Mouse (Mus musculus): Measurements from ENCODE around the gene Sfxn4. TPM values are rescaled to one million over a fixed set of nuclear protein-coding genes. Genes with fewer than 3 reads are reported as not detected.

Gene Sfxn4
- polyA plus RNA-seq, 1 experiment: 0.16 TPM

- peaks cover 5% of the 10 kb centered on the region for H3K36me3 ChIP-seq (ENCODE audit: control insufficient read depth, insufficient read depth, low read length)
- H3K4me3 ChIP-seq (ENCODE audit: low read depth, low read length): no peak overlapping the region
- no peaks in the 10 kb centered on the region for H3K27me3 ChIP-seq (ENCODE audit: control insufficient read depth, insufficient read depth, low read length)
- TF ChIP-seq CTCF (IDR thresholded peaks at IDR 0.05; ENCODE audit: extremely low read depth, insufficient read length, insufficient replicate concordance, low read depth, low read length): no peak
- no peak for TF ChIP-seq POLR2A (IDR thresholded peaks at IDR 0.05; ENCODE audit: low read depth, low read length)
- H3K27ac ChIP-seq (ENCODE audit: insufficient read depth, low read depth, low read length): no peak overlapping the region
- no peaks in the 10 kb centered on the region for H3K4me1 ChIP-seq (ENCODE audit: control insufficient read depth, insufficient read depth, insufficient read length, low read length)
These were observed 18.0 kb downstream of the Sfxn4 start for GRCm38 (mm10) chr19:60843324-60843723.

- Histone ChIP-seq H3K4me3 (ENCODE audit: low read depth, low read length) (no peak overlapping the region), H3K4me1 (ENCODE audit: control insufficient read depth, insufficient read depth, insufficient read length, low read length) (no peaks in the 10 kb centered on the region), H3K27me3 (ENCODE audit: control insufficient read depth, insufficient read depth, low read length) (no peaks in the 10 kb centered on the region), H3K36me3 (ENCODE audit: control insufficient read depth, insufficient read depth, low read length) (peaks cover 30% of the 10 kb centered on the region), H3K27ac (ENCODE audit: insufficient read depth, low read depth, low read length) (no peak overlapping the region)
- TF ChIP-seq CTCF (IDR thresholded peaks at IDR 0.05; ENCODE audit: extremely low read depth, insufficient read length, insufficient replicate concordance, low read depth, low read length) (peak; percentile 72; the same call in 1 of the 2 replicates), POLR2A (IDR thresholded peaks at IDR 0.05; ENCODE audit: low read depth, low read length) (no peak)
- 41% methylated on average over 1 of the region's 1 CpGs for WGBS
These were observed 23.5 kb downstream of the Sfxn4 start for GRCm38 (mm10) chr19:60837747-60838146.

- WGBS: 86% methylated on average over 6 of the region's 6 CpGs
- Histone ChIP-seq H3K36me3 (ENCODE audit: control insufficient read depth, insufficient read depth, low read length) (peaks cover 53% of the 10 kb centered on the region), H3K4me1 (ENCODE audit: control insufficient read depth, insufficient read depth, insufficient read length, low read length) (no peaks in the 10 kb centered on the region), H3K27me3 (ENCODE audit: control insufficient read depth, insufficient read depth, low read length) (no peaks in the 10 kb centered on the region), H3K27ac (ENCODE audit: insufficient read depth, low read depth, low read length) (no peak overlapping the region), H3K4me3 (ENCODE audit: low read depth, low read length) (no peak overlapping the region)
- TF ChIP-seq POLR2A (IDR thresholded peaks at IDR 0.05; ENCODE audit: low read depth, low read length) (no peak), CTCF (IDR thresholded peaks at IDR 0.05; ENCODE audit: extremely low read depth, insufficient read length, insufficient replicate concordance, low read depth, low read length) (no peak)
These were observed 42.6 kb downstream of the Sfxn4 start for GRCm38 (mm10) chr19:60818677-60819076.

- Histone ChIP-seq H3K4me3 (ENCODE audit: low read depth, low read length) (no peak overlapping the region), H3K27ac (ENCODE audit: insufficient read depth, low read depth, low read length) (no peak overlapping the region), H3K4me1 (ENCODE audit: control insufficient read depth, insufficient read depth, insufficient read length, low read length) (no peaks in the 10 kb centered on the region; the same call in 1 of the 2 replicates), H3K27me3 (ENCODE audit: control insufficient read depth, insufficient read depth, low read length) (no peaks in the 10 kb centered on the region), H3K36me3 (ENCODE audit: control insufficient read depth, insufficient read depth, low read length) (peaks cover 20% of the 10 kb centered on the region)
- TF ChIP-seq POLR2A (IDR thresholded peaks at IDR 0.05; ENCODE audit: low read depth, low read length): no peak
- TF ChIP-seq CTCF (IDR thresholded peaks at IDR 0.05; ENCODE audit: extremely low read depth, insufficient read length, insufficient replicate concordance, low read depth, low read length): no peak
- 78% methylated on average over 6 of the region's 6 CpGs for WGBS
These were observed 48.1 kb downstream of the Sfxn4 start for GRCm38 (mm10) chr19:60813133-60813532.

GRCm38 (mm10) chr19:60812036-60812389 is 49.3 kb downstream of the Sfxn4 start:
- peaks cover 17% of the 10 kb centered on the region for H3K36me3 ChIP-seq (ENCODE audit: control insufficient read depth, insufficient read depth, low read length)
- 8% methylated on average over 10 of the region's 10 CpGs for WGBS
- H3K4me1 ChIP-seq (ENCODE audit: control insufficient read depth, insufficient read depth, insufficient read length, low read length): no peaks in the 10 kb centered on the region; the same call in 1 of the 2 replicates
- no peak overlapping the region for H3K27ac ChIP-seq (ENCODE audit: insufficient read depth, low read depth, low read length)
- no peaks in the 10 kb centered on the region for H3K27me3 ChIP-seq (ENCODE audit: control insufficient read depth, insufficient read depth, low read length)
- peak overlapping the region; percentile 76 for H3K4me3 ChIP-seq (ENCODE audit: low read depth, low read length)
- TF ChIP-seq CTCF (IDR thresholded peaks at IDR 0.05; ENCODE audit: extremely low read depth, insufficient read length, insufficient replicate concordance, low read depth, low read length) (no peak), POLR2A (IDR thresholded peaks at IDR 0.05; ENCODE audit: low read depth, low read length) (no peak)

- peaks cover 12% of the 10 kb centered on the region for H3K36me3 ChIP-seq (ENCODE audit: control insufficient read depth, insufficient read depth, low read length)
- H3K4me3 ChIP-seq (ENCODE audit: low read depth, low read length): peak within 1 kb of the TSS; percentile 76
- WGBS: 3% methylated on average over 45 of the region's 45 CpGs
- H3K27ac ChIP-seq (ENCODE audit: insufficient read depth, low read depth, low read length): peak within 1 kb of the TSS; percentile 65
- TF ChIP-seq CTCF (IDR thresholded peaks at IDR 0.05; ENCODE audit: extremely low read depth, insufficient read length, insufficient replicate concordance, low read depth, low read length) (peak; percentile 75; the same call in 1 of the 2 replicates), POLR2A (IDR thresholded peaks at IDR 0.05; ENCODE audit: low read depth, low read length) (peak; percentile 70)
- H3K4me1 ChIP-seq (ENCODE audit: control insufficient read depth, insufficient read depth, insufficient read length, low read length): no peaks in the 10 kb centered on the region; the same call in 1 of the 2 replicates
- no peaks in the 10 kb centered on the region for H3K27me3 ChIP-seq (ENCODE audit: control insufficient read depth, insufficient read depth, low read length)
These were observed 49.9 kb downstream of the Sfxn4 start, which contains the start of gene Fam45a for GRCm38 (mm10) chr19:60811098-60812035. TSS of gene Fam45a (plus strand) at chr19:60811585.

- no peaks in the 10 kb centered on the region; the same call in 1 of the 2 replicates for H3K4me1 ChIP-seq (ENCODE audit: control insufficient read depth, insufficient read depth, insufficient read length, low read length)
- 94% methylated on average over 2 of the region's 2 CpGs for WGBS
- no peaks in the 10 kb centered on the region for H3K27me3 ChIP-seq (ENCODE audit: control insufficient read depth, insufficient read depth, low read length)
- H3K36me3 ChIP-seq (ENCODE audit: control insufficient read depth, insufficient read depth, low read length): peaks cover 2% of the 10 kb centered on the region
- no peak overlapping the region for H3K4me3 ChIP-seq (ENCODE audit: low read depth, low read length)
- H3K27ac ChIP-seq (ENCODE audit: insufficient read depth, low read depth, low read length): no peak overlapping the region
- TF ChIP-seq CTCF (IDR thresholded peaks at IDR 0.05; ENCODE audit: extremely low read depth, insufficient read length, insufficient replicate concordance, low read depth, low read length) (no peak), POLR2A (IDR thresholded peaks at IDR 0.05; ENCODE audit: low read depth, low read length) (no peak)
These were observed 51.4 kb downstream of the Sfxn4 start for GRCm38 (mm10) chr19:60809927-60810326.

Measured in small intestine, adult 2 months (tissue).